Mouse (Mus musculus): ENCODE data around the gene Cnga4.
"Not testable (repeated sequence)": the region's sequence is repeated elsewhere in the genome, so short reads cannot be mapped to it uniquely, and the experiment has no call there.

Gene Cnga4

GRCm38 (mm10) chr7:105416529-105416928 lies 12.2 kb downstream of the Cnga4 start:
- no peak for DNase-seq (ENCODE audit: low spot score)

- no peak for DNase-seq (ENCODE audit: low spot score)
Observed at GRCm38 (mm10) chr7:105418106-105418505, 13.7 kb downstream of the Cnga4 start.

GRCm38 (mm10) chr7:105420903-105421302 lies 16.5 kb downstream of the Cnga4 start:
- DNase-seq (ENCODE audit: low spot score), result no peak

- DNase-seq (ENCODE audit: low spot score), result no peak
Observed at GRCm38 (mm10) chr7:105424368-105424767, 20.0 kb downstream of the Cnga4 start.

- no peak for DNase-seq (ENCODE audit: low spot score)
Observed at GRCm38 (mm10) chr7:105425424-105426043, 21.2 kb downstream of the Cnga4 start, which contains the start of gene Cckbr. Gene Cckbr, plus strand, starts transcription at chr7:105425731.

GRCm38 (mm10) chr7:105426051-105426450 lies 21.7 kb downstream of the Cnga4 start:
- no peak for DNase-seq (ENCODE audit: low spot score)

GRCm38 (mm10) chr7:105432058-105432457 lies 27.7 kb downstream of the Cnga4 start:
- DNase-seq (ENCODE audit: low spot score), result no peak

GRCm38 (mm10) chr7:105433859-105434258 lies 29.5 kb downstream of the Cnga4 start:
- no peak for DNase-seq (ENCODE audit: low spot score)

- no peak for DNase-seq (ENCODE audit: low spot score)
Observed at GRCm38 (mm10) chr7:105434798-105435197, 30.4 kb downstream of the Cnga4 start.

- no peak for DNase-seq (ENCODE audit: low spot score)
Observed at GRCm38 (mm10) chr7:105437979-105438772, 33.8 kb downstream of the Cnga4 start.

- DNase-seq (ENCODE audit: low spot score), result no peak
Observed at GRCm38 (mm10) chr7:105441426-105441825, 37.1 kb downstream of the Cnga4 start.

- DNase-seq (ENCODE audit: low spot score), result no peak
Observed at GRCm38 (mm10) chr7:105445076-105445475, 40.7 kb downstream of the Cnga4 start.

GRCm38 (mm10) chr7:105453345-105453744 lies 49.0 kb downstream of the Cnga4 start:
- not testable (repeated sequence) for DNase-seq (ENCODE audit: low spot score)

Measured in ovary, postnatal 36 days (tissue).